Mouse (Mus musculus): ENCODE measurements around the gene Car10. TPM values are rescaled to one million over a fixed set of nuclear protein-coding genes. Genes with fewer than 3 reads are reported as not detected.
"Not testable (repeated sequence)": the region's sequence is repeated elsewhere in the genome, so short reads cannot be mapped to it uniquely, and the experiment has no call there.

Car10 gene
- total RNA-seq, 2 experiments from 2014 or later, result 1.4 to 1.9 TPM

- no peak for DNase-seq (ENCODE audit: low spot score in 2 of 2)
Observed at GRCm38 (mm10) chr11:93373697-93374354, 276.0 kb downstream of the Car10 start.

GRCm38 (mm10) chr11:93391159-93391558 lies 293.3 kb downstream of the Car10 start:
- DNase-seq (ENCODE audit: low spot score in 2 of 2), result no peak

GRCm38 (mm10) chr11:93393371-93393770 lies 295.5 kb downstream of the Car10 start:
- DNase-seq (ENCODE audit: low spot score in 2 of 2), result not testable (repeated sequence)

- no peak for DNase-seq (ENCODE audit: low spot score in 2 of 2)
Observed at GRCm38 (mm10) chr11:93396356-93396755, 298.5 kb downstream of the Car10 start.

- not testable (repeated sequence) for DNase-seq (ENCODE audit: low spot score in 2 of 2)
Observed at GRCm38 (mm10) chr11:93401167-93401566, 303.3 kb downstream of the Car10 start.

- DNase-seq (ENCODE audit: low spot score in 2 of 2), result no peak
Observed at GRCm38 (mm10) chr11:93407981-93408380, 310.2 kb downstream of the Car10 start.

- DNase-seq (ENCODE audit: low spot score in 2 of 2), result no peak
Observed at GRCm38 (mm10) chr11:93431482-93431881, 333.7 kb downstream of the Car10 start.

- no peak for DNase-seq (ENCODE audit: low spot score in 2 of 2)
Observed at GRCm38 (mm10) chr11:93434997-93435915, 337.4 kb downstream of the Car10 start.

- no peak for DNase-seq (ENCODE audit: low spot score in 2 of 2)
Observed at GRCm38 (mm10) chr11:93436892-93437291, 339.1 kb downstream of the Car10 start.

- DNase-seq (ENCODE audit: low spot score in 2 of 2), result no peak
Observed at GRCm38 (mm10) chr11:93440466-93440865, 342.6 kb downstream of the Car10 start.

- DNase-seq (ENCODE audit: low spot score in 2 of 2), result no peak
Observed at GRCm38 (mm10) chr11:93443777-93444176, 345.9 kb downstream of the Car10 start.

- DNase-seq (ENCODE audit: low spot score in 2 of 2), result no peak
Observed at GRCm38 (mm10) chr11:93444741-93445140, 346.9 kb downstream of the Car10 start.

- DNase-seq (ENCODE audit: low spot score in 2 of 2), result no peak
Observed at GRCm38 (mm10) chr11:93447566-93447965, 349.7 kb downstream of the Car10 start.

GRCm38 (mm10) chr11:93448290-93449256 lies 350.7 kb downstream of the Car10 start:
- no peak for DNase-seq (ENCODE audit: low spot score in 2 of 2)

- no peak for DNase-seq (ENCODE audit: low spot score in 2 of 2)
Observed at GRCm38 (mm10) chr11:93450535-93450934, 352.7 kb downstream of the Car10 start.

- DNase-seq (ENCODE audit: low spot score in 2 of 2), result no peak
Observed at GRCm38 (mm10) chr11:93466221-93466620, 368.4 kb downstream of the Car10 start.

- DNase-seq (ENCODE audit: low spot score in 2 of 2), result no peak
Observed at GRCm38 (mm10) chr11:93467711-93468110, 369.9 kb downstream of the Car10 start.

GRCm38 (mm10) chr11:93470771-93471170 lies 372.9 kb downstream of the Car10 start:
- no peak for DNase-seq (ENCODE audit: low spot score in 2 of 2)

- DNase-seq (ENCODE audit: low spot score in 2 of 2), result peak; percentile 5 to 24
Observed at GRCm38 (mm10) chr11:93471573-93472179, 373.8 kb downstream of the Car10 start.

- no peak for DNase-seq (ENCODE audit: low spot score in 2 of 2)
Observed at GRCm38 (mm10) chr11:93484661-93485060, 386.8 kb downstream of the Car10 start.

- no peak for DNase-seq (ENCODE audit: low spot score in 2 of 2)
Observed at GRCm38 (mm10) chr11:93487021-93487420, 389.2 kb downstream of the Car10 start.

Data from adrenal gland, postnatal 4 days (tissue).